ENCODE assay signal across 21 mouse cellular contexts in the genomic region with DNA sequence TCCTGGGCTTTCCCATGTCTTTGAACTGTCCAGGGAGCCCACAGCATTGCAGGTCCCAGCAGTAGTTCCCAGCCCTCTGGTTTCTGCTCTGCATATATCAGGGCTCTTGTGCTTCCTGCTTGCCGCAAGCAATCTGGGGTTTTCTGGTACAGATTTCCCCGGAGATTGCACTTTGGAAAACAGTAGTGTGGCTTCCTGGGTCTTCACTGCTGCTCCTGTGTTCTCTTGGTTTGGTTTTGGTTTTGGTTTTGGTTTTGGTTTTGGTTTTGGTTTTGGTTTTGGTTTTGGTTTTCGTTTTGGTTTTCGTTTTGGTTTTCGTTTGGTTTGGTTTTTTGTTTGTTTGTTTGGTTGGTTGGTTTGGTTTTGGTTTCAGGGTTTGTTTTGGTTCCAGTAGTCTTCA.
DNase-seq lines count a peak whose midpoint lies in the region; ATAC-seq and TF ChIP-seq lines count a peak whose summit lies in the region.
"Had no signal": no experiment of that assay in that cellular context is flagged by ENCODE, and none has a peak within 500 bp of the region (broad histone marks: within the 10 kb centered on the region; RNA-seq: fewer than 3 reads in every experiment).

No protein-coding gene starts in this region.

- H3K4me1 ChIP-seq in intestine, embryonic 15.5 days (replicated peaks), result no peaks in the 10 kb centered on the region
- no peaks in the 10 kb centered on the region for H3K4me1 ChIP-seq in intestine, embryonic 16.5 days (ENCODE audit: control insufficient read depth, insufficient read depth, low read length)
- H3K4me1 ChIP-seq in CH12.LX (ENCODE audit: control insufficient read depth in 1 of 2, insufficient read depth in 2 of 2) (peaks cover 0 to 2% of the 10 kb centered on the region in 2 experiments; a peak in 1 of 4 replicates), MEL (ENCODE audit: control insufficient read depth in 1 of 2, insufficient read depth in 2 of 2, low read length in 2 of 2) (no peaks in the 10 kb centered on the region)
- H3K4me1 ChIP-seq in stomach, postnatal 0 days (replicated peaks; ENCODE audit: control insufficient read depth, insufficient read depth), result no peaks in the 10 kb centered on the region

- 0 out of 2 replicates have a peak, but pooled peaks have one; percentile 28 for ATAC-seq in intestine, embryonic 15.5 days
- no peak for ATAC-seq in intestine, embryonic 16.5 days
- no peak for ATAC-seq in stomach, postnatal 0 days (ENCODE audit: low FRiP score, low TSS enrichment)
- ATAC-seq in megakaryocyte, adult 5-6 weeks (ENCODE audit: poor library complexity, severe bottlenecking), result no peak
- ATAC-seq: forebrain, embryonic 14.5 days; forebrain, embryonic 16.5 days had no signal

- H3K4me3 ChIP-seq in intestine, embryonic 15.5 days (replicated peaks), result no peak overlapping the region
- no peak overlapping the region for H3K4me3 ChIP-seq in intestine, embryonic 16.5 days (ENCODE audit: low read length)
- H3K4me3 ChIP-seq in CH12.LX (replicated peaks in 1 of 3; ENCODE audit: low read depth in 2 of 3, low read length in 2 of 3, poor library complexity in 1 of 3) (peak overlapping the region in 2 of 3 experiments; percentile 33 to 37), MEL (ENCODE audit: control insufficient read depth in 1 of 2, insufficient read depth in 1 of 2, low read depth in 2 of 2, low read length in 2 of 2) (peak overlapping the region; percentile 11 to 26; a peak in 2 of 4 replicates)
- H3K4me3 ChIP-seq in stomach, postnatal 0 days (ENCODE audit: low read depth, low read length), result no peak overlapping the region
- H3K4me3 ChIP-seq: embryonic facial prominence, embryonic 13.5 days; embryonic facial prominence, embryonic 15.5 days; erythroblast, embryonic 14.5 days had no signal

- no peak overlapping the region for H3K27ac ChIP-seq in intestine, embryonic 15.5 days
- no peak overlapping the region for H3K27ac ChIP-seq in intestine, embryonic 16.5 days (ENCODE audit: low read length)
- no peak overlapping the region for H3K27ac ChIP-seq in CH12.LX (ENCODE audit: insufficient read depth, low read depth)
- H3K27ac ChIP-seq in MEL (ENCODE audit: control insufficient read depth, low read depth, low read length), result no peak overlapping the region
- 0 out of 2 replicates have a peak overlapping the region, but pooled peaks have one; percentile 20 for H3K27ac ChIP-seq in stomach, postnatal 0 days (replicated peaks)
- H3K27ac ChIP-seq: embryonic facial prominence, embryonic 13.5 days; embryonic facial prominence, embryonic 15.5 days had no signal

- WGBS in intestine, embryonic 15.5 days, result 73% methylated on average over 5 of the region's 5 CpGs
- WGBS in intestine, embryonic 16.5 days, result 62% methylated on average over 5 of the region's 5 CpGs
- WGBS in stomach, postnatal 0 days, result 63% methylated on average over 5 of the region's 5 CpGs

- H3K27me3 ChIP-seq in intestine, embryonic 15.5 days (replicated peaks), result no peaks in the 10 kb centered on the region
- no peaks in the 10 kb centered on the region for H3K27me3 ChIP-seq in intestine, embryonic 16.5 days (replicated peaks; ENCODE audit: control insufficient read depth, insufficient read depth, low read length)
- H3K27me3 ChIP-seq in CH12.LX (replicated peaks) (no peaks in the 10 kb centered on the region), MEL (ENCODE audit: control insufficient read depth in 1 of 2, insufficient read depth in 2 of 2, low read length in 2 of 2) (no peaks in the 10 kb centered on the region)
- H3K27me3 ChIP-seq in stomach, postnatal 0 days (ENCODE audit: control insufficient read depth, insufficient read depth, low read length), result no peaks in the 10 kb centered on the region
- H3K27me3 ChIP-seq: embryonic facial prominence, embryonic 13.5 days; embryonic facial prominence, embryonic 15.5 days had no signal

- DNase-seq in CH12.LX (ENCODE audit: extremely low read depth) (peak; percentile 4), MEL (ENCODE audit: low read depth, low spot score) (no peak)
- DNase-seq in stomach, postnatal 0 days (ENCODE audit: low spot score), result no peak
- no peak for DNase-seq in urinary bladder, postnatal 4 days (ENCODE audit: low spot score in 2 of 2)
- DNase-seq: adrenal gland, adult 2 months; adrenal gland, postnatal 10 days; adrenal gland, postnatal 25 days; cerebellum, adult 11 months; cerebellum, adult 18-20 months; cerebellum, adult 8-10 months; cerebellum, adult 9-11 months; embryo, embryonic 11 days had no signal

- H3K9me3 ChIP-seq in intestine, embryonic 15.5 days, result no peaks in the 10 kb centered on the region
- H3K9me3 ChIP-seq in intestine, embryonic 16.5 days (ENCODE audit: control insufficient read depth, low read length), result 0 out of 2 replicates have a peak, but pooled peaks cover 3% of the 10 kb centered on the region
- H3K9me3 ChIP-seq in CH12.LX (replicated peaks; ENCODE audit: low read length), result peaks cover 3% of the 10 kb centered on the region
- H3K9me3 ChIP-seq in MEL (replicated peaks; ENCODE audit: insufficient read depth, low read length), result no peaks in the 10 kb centered on the region
- H3K9me3 ChIP-seq in stomach, postnatal 0 days (ENCODE audit: control insufficient read depth, low read length), result no peaks in the 10 kb centered on the region
- H3K9me3 ChIP-seq: embryonic facial prominence, embryonic 13.5 days; embryonic facial prominence, embryonic 15.5 days had no signal

- in situ Hi-C loops in CH12.LX (cut with MboI; ENCODE audit: low pct_ligation_motif_present, low pct_unique_long_range_greater_than_20kb, low sequenced_read_pairs), result no loop called here

- no peaks in the 10 kb centered on the region for H3K36me3 ChIP-seq in intestine, embryonic 15.5 days
- H3K36me3 ChIP-seq in intestine, embryonic 16.5 days (ENCODE audit: control insufficient read depth, insufficient read depth, low read length), result no peaks in the 10 kb centered on the region; the same call in 1 of the 2 replicates
- H3K36me3 ChIP-seq in CH12.LX (replicated peaks in 1 of 2; ENCODE audit: control insufficient read depth in 1 of 2, insufficient read depth in 1 of 2, low read length in 1 of 2), result no peaks in the 10 kb centered on the region
- no peaks in the 10 kb centered on the region for H3K36me3 ChIP-seq in MEL (ENCODE audit: control insufficient read depth in 1 of 2, insufficient read depth in 2 of 2, low read length in 2 of 2)
- no peaks in the 10 kb centered on the region for H3K36me3 ChIP-seq in stomach, postnatal 0 days (ENCODE audit: control insufficient read depth, insufficient read depth, low read length)
- H3K36me3 ChIP-seq: embryonic facial prominence, embryonic 13.5 days; embryonic facial prominence, embryonic 15.5 days; G1E had no signal

- TF ChIP-seq CTCF in CH12.LX (conservative IDR thresholded peaks at IDR 0.05 in 1 of 2, IDR thresholded peaks at IDR 0.05 in 1 of 2; ENCODE audit: low read depth in 2 of 2, low read length in 2 of 2) (no peak), MEL (IDR thresholded peaks at IDR 0.05 in 2 of 3, conservative IDR thresholded peaks at IDR 0.05 in 1 of 3; ENCODE audit: control insufficient read depth in 1 of 3, insufficient read depth in 1 of 3, low read depth in 2 of 3, low read length in 3 of 3, poor library complexity in 1 of 3, severe bottlenecking in 1 of 3) (no peak)
- no peak for TF ChIP-seq CTCF in stomach, postnatal 0 days (IDR thresholded peaks at IDR 0.05; ENCODE audit: low read depth)

- H3K79me2 ChIP-seq in CH12.LX (replicated peaks; ENCODE audit: control insufficient read depth, extremely low read depth, insufficient read depth, poor library complexity, severe bottlenecking) (no peaks in the 10 kb centered on the region), MEL (ENCODE audit: control insufficient read depth, insufficient read depth, low read length, poor library complexity) (no peaks in the 10 kb centered on the region)

- dilution Hi-C loops in CH12.LX (cut with MboI; ENCODE audit: extremely low pct_ligation_motif_present, extremely low pct_unique_long_range_greater_than_20kb, low sequenced_read_pairs), result no loop called here

- no peak for TF ChIP-seq POLR2A in CH12.LX (IDR thresholded peaks at IDR 0.05; ENCODE audit: low read depth, low read length)
- TF ChIP-seq POLR2A in MEL (IDR thresholded peaks at IDR 0.05; ENCODE audit: control insufficient read depth in 1 of 2, insufficient read depth in 1 of 2, low read depth in 1 of 2, low read length in 2 of 2, poor library complexity in 1 of 2), result no peak

- H3K9ac ChIP-seq in intestine, embryonic 15.5 days, result no peak overlapping the region
- no peak overlapping the region for H3K9ac ChIP-seq in intestine, embryonic 16.5 days (ENCODE audit: low read depth, low read length)
- no peak overlapping the region for H3K9ac ChIP-seq in CH12.LX (ENCODE audit: insufficient read depth, low read depth)
- no peak overlapping the region for H3K9ac ChIP-seq in MEL (ENCODE audit: control insufficient read depth, low read depth, low read length, poor library complexity, severe bottlenecking)
- H3K9ac ChIP-seq in stomach, postnatal 0 days (ENCODE audit: low read length), result no peak overlapping the region
- H3K9ac ChIP-seq: embryonic facial prominence, embryonic 13.5 days; embryonic facial prominence, embryonic 15.5 days had no signal

- TF ChIP-seq RAD21 in CH12.LX (IDR thresholded peaks at IDR 0.05; ENCODE audit: low read depth, low read length), result no peak
- no peak for TF ChIP-seq RAD21 in MEL (IDR thresholded peaks at IDR 0.05; ENCODE audit: low read depth, low read length)

- H3K4me2 ChIP-seq in intestine, embryonic 15.5 days (replicated peaks), result no peak overlapping the region
- no peak overlapping the region for H3K4me2 ChIP-seq in intestine, embryonic 16.5 days (ENCODE audit: low read depth, low read length)
- H3K4me2 ChIP-seq in CH12.LX (ENCODE audit: insufficient read depth, low read depth, poor library complexity, severe bottlenecking), result peak overlapping the region; percentile 30
- no peak overlapping the region for H3K4me2 ChIP-seq in stomach, postnatal 0 days (replicated peaks; ENCODE audit: low read depth)
- H3K4me2 ChIP-seq: embryonic facial prominence, embryonic 13.5 days; embryonic facial prominence, embryonic 15.5 days had no signal

- TF ChIP-seq EP300 in CH12.LX (IDR thresholded peaks at IDR 0.05; ENCODE audit: low read length) (no peak), MEL (IDR thresholded peaks at IDR 0.05; ENCODE audit: low read depth in 1 of 2, low read length in 2 of 2) (no peak)
- no peak for TF ChIP-seq EP300 in stomach, postnatal 0 days (optimal IDR thresholded peaks at IDR 0.05)

TF ChIP-seq in CH12.LX, 34 proteins besides CTCF, POLR2A, EP300 and RAD21 (continues in another document):
- TF ChIP-seq MAFK (IDR thresholded peaks at IDR 0.05; ENCODE audit: insufficient replicate concordance, low read length) (0 out of 2 replicates have a peak, but pooled peaks have one; percentile 25), IRF4 (IDR thresholded peaks at IDR 0.05; ENCODE audit: low read depth, low read length) (peak; percentile 72), SIN3A (IDR thresholded peaks at IDR 0.05; ENCODE audit: low read length) (no peak)

TF ChIP-seq in MEL, 35 proteins besides CTCF, POLR2A, EP300 and RAD21:
- TF ChIP-seq JUND (IDR thresholded peaks at IDR 0.05; ENCODE audit: low read depth, low read length), result no peak
- no peak for TF ChIP-seq NRF1 (IDR thresholded peaks at IDR 0.05; ENCODE audit: insufficient read depth, low read depth, low read length, poor library complexity, severe bottlenecking)

Comparison
In these comparisons a context has a peak if more than half of its experiments do, and no peak if none do; other contexts are left out.
1. H3K4me3 ChIP-seq: peak in CH12.LX (2 of 3) and MEL (2 of 2); none in intestine, embryonic 15.5 days (single experiment), intestine, embryonic 16.5 days (single experiment) and stomach, postnatal 0 days (single experiment).